Mouse (Mus musculus) C2C12 (cell line): ENCODE data around the gene Slc34a2. TPM values are rescaled to one million over a fixed set of nuclear protein-coding genes. Genes with fewer than 3 reads are reported as not detected.

Experiments
- H3K27me3 ChIP-seq: one replicate; pipeline ENCODE4 v1.6.1; 2011; ENCODE audit not compliant: control insufficient read depth, insufficient read depth, insufficient read length
- H3K36me3 ChIP-seq: one replicate; pipeline ENCODE4 v1.6.1; 2011; ENCODE audit not compliant: control insufficient read depth, insufficient read depth
- H3K4me3 ChIP-seq: one replicate; pipeline ENCODE4 v1.5.1; 2011; ENCODE audit warnings: mild to moderate bottlenecking, control low read depth; ENCODE audit not compliant: poor library complexity, insufficient read depth, severe bottlenecking
- H3K79me2 ChIP-seq: one replicate; pipeline ENCODE4 v1.6.1; 2011; ENCODE audit not compliant: control insufficient read depth, insufficient read depth
- H3K79me3 ChIP-seq: one replicate; pipeline ENCODE4 v1.6.1; 2011; ENCODE audit warnings: low read depth, control low read depth
- H3ac ChIP-seq: one replicate; pipeline ENCODE3; 2011; ENCODE audit warnings: low read depth; ENCODE audit not compliant: control insufficient read depth, insufficient read length
- CEBPB ChIP-seq: IDR thresholded peaks from one replicate; pipeline ENCODE4 v1.6.1; 2011; ENCODE audit warnings: low read depth, mild to moderate bottlenecking, control low read depth, moderate library complexity
- CTCF ChIP-seq: IDR thresholded peaks from one replicate; pipeline ENCODE4 v1.5.1; 2011; ENCODE audit not compliant: control insufficient read depth, insufficient read depth, insufficient read length
- FOSL1 ChIP-seq: IDR thresholded peaks from one replicate; pipeline ENCODE4 v1.8.0; 2011; ENCODE audit warnings: mild to moderate bottlenecking, low read length; ENCODE audit not compliant: poor library complexity, insufficient read depth, severe bottlenecking
- MAX ChIP-seq: IDR thresholded peaks from one replicate; pipeline ENCODE4 v1.6.1; 2011; ENCODE audit warnings: mild to moderate bottlenecking, control low read depth
- MYOD1 ChIP-seq: IDR thresholded peaks from one replicate; pipeline ENCODE4 v1.6.1; 2011; ENCODE audit warnings: low read depth; ENCODE audit not compliant: control insufficient read depth, insufficient read length
- MYOG ChIP-seq: IDR thresholded peaks from one replicate; pipeline ENCODE4 v1.6.1; 2011; ENCODE audit not compliant: control insufficient read depth, insufficient read length; ENCODE audit errors: extremely low read depth
- USF1 ChIP-seq: IDR thresholded peaks from one replicate; pipeline ENCODE4 v1.6.1; 2011; ENCODE audit warnings: low read depth, mild to moderate bottlenecking, control low read depth, moderate library complexity
- polyA plus RNA-seq: library from polyadenylated mRNA; unstranded; fragments of >200 nt; fragmentation: generic; extraction: Trizol; gene quantifications from one replicate; pipeline ENCODE4 v1.2.1, GENCODE M21; 2012; ENCODE audit warnings: missing spikeins

Slc34a2 gene
- polyA plus RNA-seq, 1 experiment: 0.01 TPM

- Histone ChIP-seq H3K36me3 (no peaks in the 10 kb centered on the region), H3ac (no peak overlapping the region), H3K79me3 (no peaks in the 10 kb centered on the region), H3K79me2 (no peaks in the 10 kb centered on the region), H3K27me3 (no peaks in the 10 kb centered on the region), H3K4me3 (no peak overlapping the region)
- TF ChIP-seq MAX (no peak), MYOD1 (no peak), USF1 (no peak), MYOG (no peak), CEBPB (no peak), CTCF (no peak), FOSL1 (no peak)
Observed at GRCm38 (mm10) chr5:53042771-53043371, 5.0 kb downstream of the Slc34a2 start.

GRCm38 (mm10) chr5:53043716-53044115 is 5.8 kb downstream of the Slc34a2 start:
- H3K79me2 ChIP-seq: no peaks in the 10 kb centered on the region
- no peaks in the 10 kb centered on the region for H3K36me3 ChIP-seq
- H3ac ChIP-seq: no peak overlapping the region
- peaks cover 2% of the 10 kb centered on the region for H3K27me3 ChIP-seq
- TF ChIP-seq USF1 (no peak), FOSL1 (no peak), MYOG (no peak), MAX (no peak), CTCF (no peak), MYOD1 (no peak)
- no peaks in the 10 kb centered on the region for H3K79me3 ChIP-seq
- H3K4me3 ChIP-seq: no peak overlapping the region

GRCm38 (mm10) chr5:53047951-53048350 is 10.1 kb downstream of the Slc34a2 start:
- peaks cover 12% of the 10 kb centered on the region for H3K27me3 ChIP-seq
- H3K79me2 ChIP-seq: no peaks in the 10 kb centered on the region
- TF ChIP-seq CEBPB: no peak
- no peak for TF ChIP-seq MAX
- TF ChIP-seq MYOD1: no peak
- no peak for TF ChIP-seq MYOG
- TF ChIP-seq USF1: no peak
- TF ChIP-seq FOSL1: no peak
- TF ChIP-seq CTCF: no peak
- H3ac ChIP-seq: no peak overlapping the region
- no peak overlapping the region for H3K4me3 ChIP-seq
- no peaks in the 10 kb centered on the region for H3K79me3 ChIP-seq
- H3K36me3 ChIP-seq: no peaks in the 10 kb centered on the region

- Histone ChIP-seq H3K36me3 (no peaks in the 10 kb centered on the region), H3K79me2 (no peaks in the 10 kb centered on the region), H3K4me3 (no peak overlapping the region), H3K79me3 (no peaks in the 10 kb centered on the region), H3K27me3 (peaks cover 12% of the 10 kb centered on the region), H3ac (no peak overlapping the region)
- TF ChIP-seq MYOD1: no peak
- no peak for TF ChIP-seq CTCF
- TF ChIP-seq FOSL1: no peak
- TF ChIP-seq CEBPB: no peak
- TF ChIP-seq USF1: no peak
- no peak for TF ChIP-seq MAX
- TF ChIP-seq MYOG: no peak
Observed at GRCm38 (mm10) chr5:53048599-53048998, 10.7 kb downstream of the Slc34a2 start.

GRCm38 (mm10) chr5:53049046-53049445 is 11.2 kb downstream of the Slc34a2 start:
- Histone ChIP-seq H3K27me3 (peaks cover 12% of the 10 kb centered on the region), H3K79me3 (no peaks in the 10 kb centered on the region), H3K36me3 (no peaks in the 10 kb centered on the region), H3K4me3 (no peak overlapping the region), H3ac (no peak overlapping the region), H3K79me2 (no peaks in the 10 kb centered on the region)
- TF ChIP-seq CEBPB (no peak), MAX (no peak), FOSL1 (no peak), MYOG (no peak), CTCF (no peak), MYOD1 (no peak)

- Histone ChIP-seq H3K27me3 (peaks cover 12% of the 10 kb centered on the region), H3K4me3 (no peak overlapping the region), H3K79me3 (no peaks in the 10 kb centered on the region), H3K79me2 (no peaks in the 10 kb centered on the region), H3K36me3 (no peaks in the 10 kb centered on the region), H3ac (no peak overlapping the region)
- no peak for TF ChIP-seq MYOD1
- no peak for TF ChIP-seq FOSL1
- no peak for TF ChIP-seq MYOG
- no peak for TF ChIP-seq MAX
- no peak for TF ChIP-seq USF1
- no peak for TF ChIP-seq CTCF
- no peak for TF ChIP-seq CEBPB
Observed at GRCm38 (mm10) chr5:53050963-53051362, 13.1 kb downstream of the Slc34a2 start.
